Mouse (Mus musculus): ENCODE results near the gene Zmynd10. TPM values are rescaled to one million over a fixed set of nuclear protein-coding genes. Genes with fewer than 3 reads are reported as not detected.
A peak's percentile ranks its signal among the peaks of the same experiment; 100 is the strongest.

The Zmynd10 gene
- polyA plus RNA-seq, 1 experiment from 2014 or later, result 7.3 TPM

GRCm38 (mm10) chr9:107547957-107548356, 859 bp downstream of the Zmynd10 start:
- ChIA-PET CTCF (no interaction called here), POLR2A (interaction anchor here (0.9 kb wide), 1 partner anchor 8 kb away, joined by 4 read pairs; no protein-coding TSS in a partner anchor)
- DNase-seq (ENCODE audit: low read depth, low spot score) (no peak), ATAC-seq (no peak)
- TF ChIP-seq CTCF (IDR thresholded peaks at IDR 0.05), result no peak
- in situ Hi-C loops (cut with MboI; ENCODE audit: low pct_unique_long_range_greater_than_20kb), result loop anchor here (25.0 kb wide), 1 partner anchor 861 kb away; the partner anchor contains the start of gene Tex264
- H3K27me3 ChIP-seq, result no peaks in the 10 kb centered on the region

GRCm38 (mm10) chr9:107548820-107549219, 1.7 kb downstream of the Zmynd10 start:
- POLR2A ChIA-PET, result no interaction called here
- ATAC-seq (no peak), DNase-seq (ENCODE audit: low read depth, low spot score) (no peak)
- TF ChIP-seq CTCF (IDR thresholded peaks at IDR 0.05), result no peak
- in situ Hi-C loops (cut with MboI; ENCODE audit: low pct_unique_long_range_greater_than_20kb), result loop anchor here (25.0 kb wide), 1 partner anchor 862 kb away; the partner anchor contains the start of gene Tex264
- CTCF ChIA-PET, result interaction anchor here (0.7 kb wide), 1 partner anchor 9 kb away, joined by 3 read pairs; no protein-coding TSS in a partner anchor
- no peaks in the 10 kb centered on the region for H3K27me3 ChIP-seq

GRCm38 (mm10) chr9:107549297-107550074, 2.4 kb downstream of the Zmynd10 start:
- ChIA-PET POLR2A (no interaction called here), CTCF (no interaction called here)
- no peaks in the 10 kb centered on the region for H3K27me3 ChIP-seq
- ATAC-seq, result no peak
- in situ Hi-C loops (cut with MboI; ENCODE audit: low pct_unique_long_range_greater_than_20kb), result loop anchor here (25.0 kb wide), 1 partner anchor 862 kb away; the partner anchor contains the start of gene Tex264
- no peak for TF ChIP-seq CTCF (IDR thresholded peaks at IDR 0.05)
- no peak for DNase-seq (ENCODE audit: low read depth, low spot score)

GRCm38 (mm10) chr9:107550491-107551116, 3.5 kb downstream of the Zmynd10 start:
- ChIA-PET CTCF (no interaction called here), POLR2A (interaction anchor here (0.6 kb wide), 1 partner anchor 79 kb away, joined by 3 read pairs; no protein-coding TSS in a partner anchor)
- no peak for DNase-seq (ENCODE audit: low read depth, low spot score)
- no peaks in the 10 kb centered on the region for H3K27me3 ChIP-seq
- no peak for TF ChIP-seq CTCF (IDR thresholded peaks at IDR 0.05)
- in situ Hi-C loops (cut with MboI; ENCODE audit: low pct_unique_long_range_greater_than_20kb), result no loop called here
- ATAC-seq, result no peak

- no peak for DNase-seq (ENCODE audit: low read depth, low spot score)
- in situ Hi-C loops (cut with MboI; ENCODE audit: low pct_unique_long_range_greater_than_20kb), result no loop called here
- ATAC-seq, result no peak
- CTCF ChIA-PET, result no interaction called here
- no peaks in the 10 kb centered on the region for H3K27me3 ChIP-seq
- POLR2A ChIA-PET, result interaction anchor here (0.6 kb wide), 1 partner anchor 78 kb away, joined by 3 read pairs; no protein-coding TSS in a partner anchor
- TF ChIP-seq CTCF (IDR thresholded peaks at IDR 0.05), result no peak
These were observed 4.2 kb downstream of the Zmynd10 start, which contains the start of gene Rassf1 for GRCm38 (mm10) chr9:107551117-107551889. Gene Rassf1, plus strand, starts transcription at chr9:107551555.

GRCm38 (mm10) chr9:107551890-107552355, 4.8 kb downstream of the Zmynd10 start:
- H3K27me3 ChIP-seq, result no peaks in the 10 kb centered on the region
- POLR2A ChIA-PET, result no interaction called here
- no peak for TF ChIP-seq CTCF (IDR thresholded peaks at IDR 0.05)
- in situ Hi-C loops (cut with MboI; ENCODE audit: low pct_unique_long_range_greater_than_20kb), result no loop called here
- DNase-seq (ENCODE audit: low read depth, low spot score) (no peak), ATAC-seq (no peak)
- CTCF ChIA-PET, result no interaction called here

- CTCF ChIA-PET, result no interaction called here
- no peak for DNase-seq (ENCODE audit: low read depth, low spot score)
- no peak for TF ChIP-seq CTCF (IDR thresholded peaks at IDR 0.05)
- POLR2A ChIA-PET, result interaction anchor here (1.1 to 2.7 kb wide), 2 partner anchors 12 to 28 kb away, joined by 3 to 10 read pairs; partner anchors contain the start of genes Cyb561d2, Hyal3 and Nprl2
- in situ Hi-C loops (cut with MboI; ENCODE audit: low pct_unique_long_range_greater_than_20kb), result no loop called here
- no peaks in the 10 kb centered on the region for H3K27me3 ChIP-seq
- no peak for ATAC-seq
These were observed 5.7 kb downstream of the Zmynd10 start for GRCm38 (mm10) chr9:107552690-107553393.

GRCm38 (mm10) chr9:107553541-107554318, 6.6 kb downstream of the Zmynd10 start:
- ATAC-seq (peak; percentile 27), DNase-seq (ENCODE audit: low read depth, low spot score) (no peak)
- POLR2A ChIA-PET, result interaction anchor here (0.7 to 2.7 kb wide), 7 partner anchors 9 to 255 kb away, joined by 3 to 10 read pairs (median 3); partner anchors contain the start of genes Cyb561d2, Hyal3, Ifrd2 and Nprl2
- TF ChIP-seq CTCF (IDR thresholded peaks at IDR 0.05), result no peak
- CTCF ChIA-PET, result no interaction called here
- no peaks in the 10 kb centered on the region for H3K27me3 ChIP-seq
- in situ Hi-C loops (cut with MboI; ENCODE audit: low pct_unique_long_range_greater_than_20kb), result no loop called here

- ChIA-PET POLR2A (interaction anchor here (0.7 to 2.7 kb wide), 7 partner anchors 8 to 256 kb away, joined by 3 to 10 read pairs (median 5); partner anchors contain the start of genes Cyb561d2, Ifrd2, Nprl2 and Tusc2), CTCF (no interaction called here)
- TF ChIP-seq CTCF (IDR thresholded peaks at IDR 0.05), result no peak
- peak; percentile 74 for ATAC-seq
- in situ Hi-C loops (cut with MboI; ENCODE audit: low pct_unique_long_range_greater_than_20kb), result no loop called here
- no peaks in the 10 kb centered on the region for H3K27me3 ChIP-seq
- DNase-seq (ENCODE audit: low read depth, low spot score), result peak; percentile 88
These were observed 7.3 kb downstream of the Zmynd10 start for GRCm38 (mm10) chr9:107554319-107554825.
